Mouse (Mus musculus) brain, embryonic 18.5 days (tissue): Measurements from ENCODE around the gene Gm13030.
"Not testable (repeated sequence)": the region's sequence is repeated elsewhere in the genome, so short reads cannot be mapped to it uniquely, and the experiment has no call there.

Source experiments
- DNase-seq: peaks from one replicate; pipeline ENCODE4 v3.0.0-alpha.2; 2012; ENCODE audit warnings: low read depth, low spot score

Gm13030 gene

GRCm38 (mm10) chr4:138866413-138866812 lies 7.4 kb downstream of the Gm13030 start:
- DNase-seq: no peak

- no peak for DNase-seq
These were observed 7.8 kb downstream of the Gm13030 start for GRCm38 (mm10) chr4:138865991-138866390.

GRCm38 (mm10) chr4:138865092-138865491 lies 8.7 kb downstream of the Gm13030 start:
- no peak for DNase-seq

- no peak for DNase-seq
These were observed 10.3 kb downstream of the Gm13030 start, which contains the start of gene Pla2g5 for GRCm38 (mm10) chr4:138863344-138863998. Pla2g5 (minus strand) TSS chr4:138863482.

GRCm38 (mm10) chr4:138859728-138860127 lies 14.0 kb downstream of the Gm13030 start:
- no peak for DNase-seq

GRCm38 (mm10) chr4:138859245-138859644 lies 14.5 kb downstream of the Gm13030 start:
- no peak for DNase-seq

- no peak for DNase-seq
These were observed 15.3 kb downstream of the Gm13030 start for GRCm38 (mm10) chr4:138858446-138858845.

- no peak for DNase-seq
These were observed 16.2 kb downstream of the Gm13030 start for GRCm38 (mm10) chr4:138857576-138857975.

GRCm38 (mm10) chr4:138856491-138856890 lies 17.3 kb downstream of the Gm13030 start:
- no peak for DNase-seq

- DNase-seq: no peak
These were observed 18.6 kb downstream of the Gm13030 start for GRCm38 (mm10) chr4:138855092-138855632.

- no peak for DNase-seq
These were observed 20.8 kb downstream of the Gm13030 start for GRCm38 (mm10) chr4:138852961-138853360.

- no peak for DNase-seq
These were observed 22.3 kb downstream of the Gm13030 start for GRCm38 (mm10) chr4:138851463-138851862.

GRCm38 (mm10) chr4:138841386-138841785 lies 32.4 kb downstream of the Gm13030 start:
- DNase-seq: no peak

GRCm38 (mm10) chr4:138840726-138841125 lies 33.0 kb downstream of the Gm13030 start:
- no peak for DNase-seq

- DNase-seq: no peak
These were observed 34.0 kb downstream of the Gm13030 start for GRCm38 (mm10) chr4:138839806-138840205.

GRCm38 (mm10) chr4:138827147-138827546 lies 46.6 kb downstream of the Gm13030 start:
- no peak for DNase-seq

- no peak for DNase-seq
These were observed 47.8 kb downstream of the Gm13030 start for GRCm38 (mm10) chr4:138825751-138826567.

- DNase-seq: no peak
These were observed 49.1 kb downstream of the Gm13030 start for GRCm38 (mm10) chr4:138824660-138825059.

- not testable (repeated sequence) for DNase-seq
These were observed 49.6 kb downstream of the Gm13030 start for GRCm38 (mm10) chr4:138824161-138824560.

- DNase-seq: no peak
These were observed 52.7 kb downstream of the Gm13030 start for GRCm38 (mm10) chr4:138821036-138821435.
